Mouse (Mus musculus): ENCODE measurements at regions not wholly inside any gene's neighbourhood (a gene's known extent, or its start where the extent isn't known, plus 50 kb on each side); places are given as distances from the start of the nearest gene placed in this dataset.

DNA sequence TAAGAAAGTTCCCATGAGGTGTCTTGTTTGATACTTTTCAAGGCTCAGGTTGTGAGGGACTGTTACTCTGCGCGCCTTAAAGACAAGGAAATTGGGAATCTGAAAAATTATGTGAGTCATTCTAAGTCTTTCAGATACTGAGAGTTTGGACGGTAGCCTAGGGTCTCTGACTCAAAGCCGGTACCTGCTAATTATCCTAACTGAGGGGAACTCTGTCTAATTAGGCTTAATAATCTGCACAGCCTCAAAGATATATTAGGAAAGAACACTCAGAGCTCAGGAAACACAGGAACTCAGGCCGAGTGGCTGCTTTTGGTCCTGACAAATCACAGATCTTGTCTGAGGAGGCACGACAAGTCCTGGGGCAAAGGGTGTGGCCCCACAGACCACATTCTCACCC lies 295.7 kb downstream of the Lmo4 start:
- TF ChIP-seq CTCF (IDR thresholded peaks at IDR 0.05), result no peak
- TF ChIP-seq EP300 (IDR thresholded peaks at IDR 0.05), result no peak

Data from lung, postnatal 0 days (tissue).